Comparison of ENCODE assay signal across 8 mouse cellular contexts in genomic region chr3:89420421-89420820, GRCm38 (mm10). TPM values are rescaled to one million over a fixed set of nuclear protein-coding genes. Genes with fewer than 3 reads are reported as not detected.
DNase-seq lines count a peak whose midpoint lies in the region; ATAC-seq and TF ChIP-seq lines count a peak whose summit lies in the region.
"Had no signal": no experiment of that assay in that cellular context is flagged by ENCODE, and none has a peak within 500 bp of the region (broad histone marks: within the 10 kb centered on the region; RNA-seq: fewer than 3 reads in every experiment).

No protein-coding gene starts in this region.

- H3K4me2 ChIP-seq in hindbrain, postnatal 0 days (ENCODE audit: low read depth, low read length), result peak overlapping the region; percentile 65; the same call in 1 of the 2 replicates
- peak overlapping the region; percentile 94 for H3K4me2 ChIP-seq in myocyte (ENCODE audit: low read depth)

- 61% methylated on average over 2 of the region's 2 CpGs for WGBS in hindbrain, postnatal 0 days

- peaks cover 59% of the 10 kb centered on the region for H3K79me2 ChIP-seq in myocyte (ENCODE audit: control insufficient read depth, insufficient read depth)

- H3K9me3 ChIP-seq in hindbrain, postnatal 0 days (ENCODE audit: low read length), result no peaks in the 10 kb centered on the region

- H3K4me3 ChIP-seq in left cerebral cortex, adult 2 months, result no peak overlapping the region
- H3K4me3 ChIP-seq in brown adipose tissue, adult 24 weeks (ENCODE audit: insufficient read depth, low read depth, low read length), result 0 out of 2 replicates have a peak overlapping the region, but pooled peaks have one; percentile 26
- H3K4me3 ChIP-seq in hindbrain, postnatal 0 days (ENCODE audit: low read length), result no peak overlapping the region
- peak overlapping the region; percentile 63 for H3K4me3 ChIP-seq in myocyte

- no peaks in the 10 kb centered on the region for H3K36me3 ChIP-seq in hindbrain, postnatal 0 days (ENCODE audit: insufficient read depth, low read length)
- peaks cover 14% of the 10 kb centered on the region for H3K36me3 ChIP-seq in myocyte (ENCODE audit: control insufficient read depth, insufficient read depth)

- no peak for DNase-seq in left cerebral cortex, adult 2 months (ENCODE audit: extremely low spot score in 1 of 2, low spot score in 2 of 2)
- no peak for DNase-seq in left cerebral cortex, postnatal 14 days (ENCODE audit: low spot score in 2 of 2)
- DNase-seq in hindbrain, postnatal 0 days (ENCODE audit: low spot score), result no peak
- DNase-seq in frontal cortex, adult 2 months (ENCODE audit: extremely low spot score in 1 of 2, low spot score in 1 of 2), result no peak
- no peak for DNase-seq in adrenal gland, adult (ENCODE audit: inconsistent age in 2 of 2, low spot score in 1 of 2)
- DNase-seq: adrenal gland, adult 2 months had no signal

- TF ChIP-seq POLR2A in myocyte (IDR thresholded peaks at IDR 0.05; ENCODE audit: insufficient read length, low read depth), result no peak

- no peak overlapping the region for H3ac ChIP-seq in myocyte (ENCODE audit: control insufficient read depth, insufficient read length)

- no peaks in the 10 kb centered on the region for H3K27me3 ChIP-seq in hindbrain, postnatal 0 days (ENCODE audit: insufficient read depth, low read length)
- no peaks in the 10 kb centered on the region for H3K27me3 ChIP-seq in myocyte (ENCODE audit: control insufficient read depth, insufficient read depth, insufficient read length)

- no peak for ATAC-seq in hindbrain, postnatal 0 days

- intact Hi-C loops in left cerebral cortex, adult 2 months (cut with DNase I), result no loop called here
- intact Hi-C loops in left cerebral cortex, postnatal 14 days (cut with DNase I), result no loop called here

- H3K9ac ChIP-seq in hindbrain, postnatal 0 days (replicated peaks; ENCODE audit: low read length), result no peak overlapping the region

- no peak for TF ChIP-seq CTCF in left cerebral cortex, adult 2 months (IDR thresholded peaks at IDR 0.05)
- no peak for TF ChIP-seq CTCF in hindbrain, postnatal 0 days (IDR thresholded peaks at IDR 0.05; ENCODE audit: low read depth)

- H3K4me1 ChIP-seq in brown adipose tissue, adult 24 weeks (ENCODE audit: control insufficient read depth, insufficient read depth, insufficient read length, low read length), result peaks cover 7% of the 10 kb centered on the region
- peaks cover 14% of the 10 kb centered on the region for H3K4me1 ChIP-seq in hindbrain, postnatal 0 days (ENCODE audit: insufficient read depth, low read length)

- peak overlapping the region; percentile 48 for H3K27ac ChIP-seq in left cerebral cortex, adult 2 months
- peak overlapping the region; percentile 71 for H3K27ac ChIP-seq in brown adipose tissue, adult 24 weeks (replicated peaks; ENCODE audit: low read depth, low read length)
- H3K27ac ChIP-seq in hindbrain, postnatal 0 days, result 0 out of 2 replicates have a peak overlapping the region, but pooled peaks have one; percentile 33

TF ChIP-seq in myocyte, 11 proteins besides CTCF, POLR2A, EP300 and RAD21:
- TF ChIP-seq MAX (IDR thresholded peaks at IDR 0.05; ENCODE audit: low read depth) (no peak), REST (IDR thresholded peaks at IDR 0.05; ENCODE audit: insufficient read depth, insufficient read length) (no peak), USF1 (IDR thresholded peaks at IDR 0.05; ENCODE audit: low read depth) (no peak), TCF3 (IDR thresholded peaks at IDR 0.05; ENCODE audit: insufficient read length, low read depth) (no peak), MYOG (IDR thresholded peaks at IDR 0.05; ENCODE audit: control insufficient read depth in 1 of 3, insufficient read depth in 1 of 3, insufficient read length in 2 of 3, low read depth in 2 of 3) (no peak), E2F4 (IDR thresholded peaks at IDR 0.05; ENCODE audit: insufficient read depth) (no peak), CEBPB (IDR thresholded peaks at IDR 0.05; ENCODE audit: insufficient read depth, poor library complexity, severe bottlenecking) (no peak), POLR2AphosphoS2 (IDR thresholded peaks at IDR 0.05; ENCODE audit: insufficient read length, low read depth) (no peak), TCF12 (IDR thresholded peaks at IDR 0.05; ENCODE audit: insufficient read depth, poor library complexity, severe bottlenecking) (no peak), SRF (IDR thresholded peaks at IDR 0.05; ENCODE audit: control insufficient read depth, insufficient read length, low read depth) (no peak), MYOD1 (IDR thresholded peaks at IDR 0.05; ENCODE audit: control insufficient read depth in 1 of 3, insufficient read length in 2 of 3, low read depth in 2 of 3) (no peak)

RNA-seq across cellular contexts. Expression of gene Shc1, which starts 2.2 kb away (rescaled TPM):
- total RNA-seq in left cerebral cortex, adult 2 months (2021), result 10 to 100 TPM; 12.9 to 16.4 TPM
- total RNA-seq in left cerebral cortex, postnatal 14 days (2021), result 10 to 100 TPM; 12.6 to 14.5 TPM
- polyA plus RNA-seq in brown adipose tissue, adult 24 weeks (2012; ENCODE audit: insufficient read depth, insufficient read length, missing spikeins), result 36.0 and 37.2 TPM in 2 replicates
- total RNA-seq in hindbrain, postnatal 0 days (2014; rRNA removed), result 29.6 and 33.4 TPM in 2 replicates
- 12.8 and 13.9 TPM in 2 replicates for polyA plus RNA-seq in hindbrain, postnatal 0 days (2015; fragmentation: Nextera tagmentation; extraction: Ambion mirVana)
- 95.5 TPM for polyA plus RNA-seq in myocyte (2012; fragmentation: generic; extraction: Trizol)
- polyA plus RNA-seq in frontal cortex, adult 2 months (2012; rRNA removed), result 18.2 and 18.6 TPM in 2 replicates

RNA-seq across cellular contexts. Expression of gene Cks1b, which starts 2.2 kb away (rescaled TPM):
- 1 to 10 TPM; 1.8 to 2.3 TPM for total RNA-seq in left cerebral cortex, adult 2 months (2021)
- total RNA-seq in left cerebral cortex, postnatal 14 days (2021), result 1 to 10 TPM; 3.5 to 4.0 TPM
- 5.9 and 10.9 TPM in 2 replicates for polyA plus RNA-seq in brown adipose tissue, adult 24 weeks (2012; ENCODE audit: insufficient read depth, insufficient read length, missing spikeins)
- 43.6 and 45.6 TPM in 2 replicates for total RNA-seq in hindbrain, postnatal 0 days (2014; rRNA removed)
- polyA plus RNA-seq in hindbrain, postnatal 0 days (2015; fragmentation: Nextera tagmentation; extraction: Ambion mirVana), result 103 and 107 TPM in 2 replicates
- 113 TPM for polyA plus RNA-seq in myocyte (2012; fragmentation: generic; extraction: Trizol)
- 7.1 TPM in 2 replicates for polyA plus RNA-seq in frontal cortex, adult 2 months (2012; rRNA removed)

RNA-seq across cellular contexts. Expression of gene Flad1, which starts 8.8 kb away (rescaled TPM):
- total RNA-seq in left cerebral cortex, adult 2 months (2021), result 10 to 100 TPM; 34.5 to 37.8 TPM
- 10 to 100 TPM; 30.6 to 31.4 TPM for total RNA-seq in left cerebral cortex, postnatal 14 days (2021)
- 33.4 and 60.7 TPM in 2 replicates for polyA plus RNA-seq in brown adipose tissue, adult 24 weeks (2012; ENCODE audit: insufficient read depth, insufficient read length, missing spikeins)
- 32.1 and 40.7 TPM in 2 replicates for total RNA-seq in hindbrain, postnatal 0 days (2014; rRNA removed)
- polyA plus RNA-seq in hindbrain, postnatal 0 days (2015; fragmentation: Nextera tagmentation; extraction: Ambion mirVana), result 23.8 and 26.8 TPM in 2 replicates
- 19.8 TPM for polyA plus RNA-seq in myocyte (2012; fragmentation: generic; extraction: Trizol)
- polyA plus RNA-seq in frontal cortex, adult 2 months (2012; rRNA removed), result 43.7 and 47.7 TPM in 2 replicates

RNA-seq across cellular contexts. Expression of gene Pygo2, which starts 9.6 kb away (rescaled TPM):
- total RNA-seq in left cerebral cortex, adult 2 months (2021), result 10 to 100 TPM; 51.0 to 54.5 TPM
- total RNA-seq in left cerebral cortex, postnatal 14 days (2021), result 10 to 100 TPM; 52.7 to 60.6 TPM
- 4.6 and 13.0 TPM in 2 replicates for polyA plus RNA-seq in brown adipose tissue, adult 24 weeks (2012; ENCODE audit: insufficient read depth, insufficient read length, missing spikeins)
- 74.1 and 74.7 TPM in 2 replicates for total RNA-seq in hindbrain, postnatal 0 days (2014; rRNA removed)
- 28.8 and 31.0 TPM in 2 replicates for polyA plus RNA-seq in hindbrain, postnatal 0 days (2015; fragmentation: Nextera tagmentation; extraction: Ambion mirVana)
- polyA plus RNA-seq in myocyte (2012; fragmentation: generic; extraction: Trizol), result 58.5 TPM
- polyA plus RNA-seq in frontal cortex, adult 2 months (2012; rRNA removed), result 42.5 and 51.0 TPM in 2 replicates

RNA-seq across cellular contexts. Expression of gene Pbxip1, which starts 16.1 kb away (rescaled TPM):
- 10 to 100 TPM; 33.8 to 34.8 TPM for total RNA-seq in left cerebral cortex, adult 2 months (2021)
- 10 to 100 TPM; 39.5 to 40.3 TPM for total RNA-seq in left cerebral cortex, postnatal 14 days (2021)
- 18.9 and 25.8 TPM in 2 replicates for polyA plus RNA-seq in brown adipose tissue, adult 24 weeks (2012; ENCODE audit: insufficient read depth, insufficient read length, missing spikeins)
- total RNA-seq in hindbrain, postnatal 0 days (2014; rRNA removed), result 22.5 and 33.6 TPM in 2 replicates
- polyA plus RNA-seq in hindbrain, postnatal 0 days (2015; fragmentation: Nextera tagmentation; extraction: Ambion mirVana), result 28.5 and 31.3 TPM in 2 replicates
- 159 TPM for polyA plus RNA-seq in myocyte (2012; fragmentation: generic; extraction: Trizol)
- 34.8 and 38.9 TPM in 2 replicates for polyA plus RNA-seq in frontal cortex, adult 2 months (2012; rRNA removed)

Comparison
In these comparisons a context has a peak if more than half of its experiments do, and no peak if none do; other contexts are left out.
1. H3K4me3 ChIP-seq: peak in brown adipose tissue, adult 24 weeks (single experiment) and myocyte (single experiment); none in left cerebral cortex, adult 2 months (single experiment) and hindbrain, postnatal 0 days (single experiment).
2. Peak in every context shown above with its lines, with median percentiles within 50 percentile points of each other: H3K27ac ChIP-seq.